Mouse (Mus musculus): ENCODE results near the gene Ankrd55.

GRCm38 (mm10) chr13:112264666-112265065 is 23.6 kb upstream of the Ankrd55 start:
- TF ChIP-seq CTCF (IDR thresholded peaks at IDR 0.05; ENCODE audit: low read depth): peak; percentile 96
- no peak for TF ChIP-seq EP300 (optimal IDR thresholded peaks at IDR 0.05)
